Mouse (Mus musculus) gonadal fat pad, adult 2 months (tissue): ENCODE data around the gene Gm42517. TPM values are rescaled to one million over a fixed set of nuclear protein-coding genes. Genes with fewer than 3 reads are reported as not detected.

Source experiments
- DNase-seq: peaks from one replicate; pipeline ENCODE4 v3.0.0-alpha.2; 2012; ENCODE audit warnings: low read depth
- polyA plus RNA-seq: library from polyadenylated mRNA; depleted of rRNA; stranded (reverse); fragments of >200 nt; gene quantifications from 2 replicates; pipeline ENCODE4 v1.2.3, GENCODE M21; 2012; rRNA removed

The Gm42517 gene
- polyA plus RNA-seq = 2.6 and 4.3 TPM in 2 replicates

DNA sequence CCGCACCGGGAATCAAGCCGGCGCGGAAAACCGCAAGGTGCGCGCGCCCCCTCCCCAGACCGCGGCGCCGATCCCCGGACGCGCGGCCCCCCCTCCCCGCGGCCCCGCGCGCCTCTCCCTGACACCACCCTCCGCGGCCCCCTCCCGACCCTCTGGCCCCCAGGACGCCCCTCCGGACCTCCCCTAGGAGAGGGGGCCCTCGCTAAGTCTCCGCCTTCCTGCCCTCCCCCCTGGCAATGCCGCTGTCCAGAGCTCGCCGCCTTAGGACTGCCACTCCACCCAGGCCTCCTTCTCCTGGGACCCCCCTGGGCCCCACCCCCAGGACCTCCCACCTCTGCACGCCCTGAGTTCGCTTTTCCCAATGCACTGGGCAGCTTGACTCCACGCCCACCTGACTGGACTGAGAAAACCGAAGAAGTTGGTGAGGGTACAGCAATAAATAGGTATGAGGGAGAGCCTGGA lies at the start of gene Gm42517:
Gene Gm42517 (minus strand): TSS at position 52 of the 462 bp plus-strand sequence.
- DNase-seq = no peak

- DNase-seq = no peak
These were observed 47.0 kb upstream of the Gm42517 start for GRCm38 (mm10) chr5:108414711-108415110.

GRCm38 (mm10) chr5:108406977-108407376 lies 39.3 kb upstream of the Gm42517 start:
- no peak for DNase-seq

DNA sequence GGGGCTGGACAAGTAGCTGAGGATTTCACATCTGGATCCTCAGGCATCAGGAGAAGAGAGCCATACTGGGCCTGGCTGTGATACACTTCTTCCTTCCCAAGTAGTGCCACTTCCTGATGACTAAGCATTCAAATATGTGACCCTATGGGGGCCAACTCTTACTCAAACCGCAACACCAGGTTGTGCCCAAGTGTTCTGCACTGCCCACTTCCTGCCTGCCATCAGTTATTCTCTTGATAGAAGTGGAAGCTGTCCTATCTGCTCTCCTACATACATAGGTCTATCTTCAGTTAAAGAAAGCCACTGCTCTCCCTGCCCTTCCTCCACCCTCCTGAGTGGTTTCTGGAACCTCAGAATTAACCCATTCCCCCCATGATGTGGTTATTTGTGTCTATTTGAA lies 37.7 kb upstream of the Gm42517 start:
- no peak for DNase-seq

- DNase-seq = no peak
These were observed 35.7 kb upstream of the Gm42517 start for GRCm38 (mm10) chr5:108403453-108403852.

GRCm38 (mm10) chr5:108389744-108390143 lies 22.0 kb upstream of the Gm42517 start:
- no peak for DNase-seq

GRCm38 (mm10) chr5:108388201-108388600 lies 20.5 kb upstream of the Gm42517 start, which contains the start of gene Pde6b:
Gene Pde6b (plus strand): TSS chr5:108388391.
- no peak for DNase-seq

DNA sequence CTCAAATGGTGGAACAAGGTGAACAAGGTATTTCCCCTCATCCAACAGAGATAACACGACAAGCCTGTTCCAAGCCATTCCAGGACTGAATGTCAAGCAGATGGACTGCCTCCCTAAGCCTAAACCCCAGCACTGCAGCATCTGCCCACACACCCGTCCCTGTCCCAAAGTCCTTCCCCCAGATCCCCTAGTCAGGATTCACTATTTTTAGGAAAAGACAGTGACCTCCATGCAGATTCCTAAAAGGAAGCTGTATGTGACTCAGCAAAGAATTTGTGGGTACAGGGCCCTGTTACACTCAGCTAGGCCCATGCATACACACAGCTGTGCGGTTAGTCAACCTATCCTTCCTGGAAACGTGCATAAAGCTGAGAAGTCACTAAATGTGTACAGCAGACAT lies 18.7 kb upstream of the Gm42517 start:
- DNase-seq = no peak

GRCm38 (mm10) chr5:108385632-108386031 lies 17.9 kb upstream of the Gm42517 start:
- no peak for DNase-seq

DNA sequence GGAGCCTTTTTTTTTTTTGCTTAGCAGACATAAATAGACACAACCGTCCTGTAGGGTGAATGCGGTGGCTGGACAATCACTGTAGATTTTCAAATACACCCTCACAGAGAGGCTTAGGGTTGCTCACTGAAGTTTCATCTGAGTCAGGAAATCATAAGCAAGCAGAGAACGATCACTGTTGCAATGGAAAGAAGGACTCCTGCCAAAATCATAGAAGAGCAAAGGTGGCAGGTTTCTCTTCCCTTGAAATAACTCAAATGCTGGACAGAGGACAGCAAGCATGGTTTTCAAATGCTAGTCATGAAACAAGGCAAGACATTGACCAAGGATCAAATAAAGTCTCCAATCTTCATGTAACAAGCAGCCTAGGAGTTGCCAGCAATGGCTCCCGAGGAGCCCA lies 10.6 kb upstream of the Gm42517 start:
- no peak for DNase-seq

GRCm38 (mm10) chr5:108376059-108376458 lies 8.3 kb upstream of the Gm42517 start:
- DNase-seq = no peak

DNA sequence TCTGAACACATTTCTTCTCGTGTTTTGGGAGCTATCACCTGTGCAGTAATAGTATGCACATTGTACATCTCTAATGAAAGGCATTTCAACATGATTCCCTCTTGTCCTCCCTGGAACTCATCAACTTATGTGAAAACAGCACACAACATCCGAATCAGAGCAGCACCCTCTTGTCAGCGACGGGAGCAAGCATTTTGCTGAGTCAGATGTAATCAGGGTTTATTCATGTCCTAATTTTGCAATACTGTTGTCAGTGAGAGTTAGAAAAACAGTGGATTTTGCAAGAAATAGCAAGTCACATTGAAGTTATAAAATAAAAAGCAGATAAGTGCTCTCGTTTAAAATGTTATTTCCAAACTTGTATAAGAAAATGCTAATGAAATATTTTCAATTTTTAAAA lies 6.4 kb upstream of the Gm42517 start:
- no peak for DNase-seq

DNA sequence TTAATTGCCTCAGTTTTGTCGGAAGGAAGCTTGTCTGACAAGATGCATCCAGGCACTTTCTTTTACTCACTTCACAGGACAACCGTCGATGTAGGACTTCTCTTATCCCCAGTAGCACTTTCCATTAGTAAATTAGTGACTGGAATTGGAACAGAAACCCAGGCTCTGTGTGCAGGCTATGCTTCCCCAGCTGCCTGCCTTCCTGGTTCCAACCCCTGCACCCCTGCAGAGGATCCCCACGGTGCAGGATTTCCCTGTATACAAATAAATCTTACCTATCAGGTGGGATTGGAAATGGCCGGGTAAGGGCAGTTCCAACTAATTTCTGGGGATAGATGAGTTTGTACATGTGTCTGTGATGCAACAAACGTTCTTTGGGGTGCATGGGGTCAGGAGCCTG lies 2.2 kb upstream of the Gm42517 start:
- DNase-seq = no peak

DNA sequence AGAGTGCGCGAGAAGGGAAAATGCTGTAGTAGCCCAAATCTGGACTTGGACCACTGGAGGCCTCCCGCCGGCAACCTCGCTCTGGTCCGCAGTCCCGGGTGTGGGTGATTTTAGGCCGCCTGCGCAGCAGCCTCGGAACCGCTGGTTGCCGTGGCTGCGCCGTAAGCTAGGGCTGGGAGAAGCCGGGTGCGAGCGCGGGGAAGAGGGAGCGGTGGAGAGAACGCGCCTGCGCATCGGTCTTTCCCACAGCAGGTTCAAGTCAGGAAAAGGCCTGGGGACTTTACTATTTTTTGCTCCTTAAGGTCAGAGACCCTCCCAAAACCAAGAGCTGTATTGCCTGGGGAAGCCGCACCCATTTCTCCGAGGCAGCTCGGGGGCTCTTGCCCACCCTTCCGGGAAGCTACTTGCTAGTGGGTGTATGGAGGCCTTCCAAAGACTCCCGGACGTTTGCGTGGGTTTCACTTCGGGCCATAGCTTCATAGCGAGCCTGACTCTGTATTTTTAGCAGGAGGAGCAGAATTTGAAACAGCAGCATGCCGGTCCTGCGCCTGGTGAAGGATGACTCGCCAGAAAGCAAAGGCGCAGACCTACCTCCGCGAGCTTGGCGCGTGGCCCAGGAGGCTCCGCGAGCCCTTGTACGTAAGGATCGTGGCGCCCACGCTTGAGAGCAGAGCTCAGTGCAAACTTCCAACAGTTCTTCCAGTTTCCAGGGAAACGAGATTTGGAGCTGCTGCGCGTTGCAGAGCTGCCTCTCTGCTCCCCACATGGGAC lies 1.3 kb upstream of the Gm42517 start:
- no peak for DNase-seq

DNA sequence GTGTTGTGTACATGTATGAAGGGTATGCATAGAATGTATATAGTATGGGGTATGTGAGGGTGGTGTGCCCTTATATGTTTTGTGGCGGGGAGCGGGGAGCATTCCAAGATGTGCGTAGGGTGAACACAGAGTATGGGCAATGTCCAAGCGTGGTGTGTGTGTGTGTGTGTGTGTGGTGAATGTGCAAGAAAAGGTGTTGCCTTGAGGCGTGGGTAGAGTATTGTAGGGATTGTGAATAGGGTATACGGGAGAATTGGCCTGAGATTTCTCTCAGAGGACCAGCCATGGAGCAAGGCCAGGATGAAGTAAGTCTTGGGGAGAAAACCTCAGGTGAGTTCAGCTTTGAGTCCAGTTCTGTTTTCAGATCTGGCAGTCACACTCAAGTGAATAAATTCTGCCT lies 724 bp upstream of the Gm42517 start:
- no peak for DNase-seq

DNA sequence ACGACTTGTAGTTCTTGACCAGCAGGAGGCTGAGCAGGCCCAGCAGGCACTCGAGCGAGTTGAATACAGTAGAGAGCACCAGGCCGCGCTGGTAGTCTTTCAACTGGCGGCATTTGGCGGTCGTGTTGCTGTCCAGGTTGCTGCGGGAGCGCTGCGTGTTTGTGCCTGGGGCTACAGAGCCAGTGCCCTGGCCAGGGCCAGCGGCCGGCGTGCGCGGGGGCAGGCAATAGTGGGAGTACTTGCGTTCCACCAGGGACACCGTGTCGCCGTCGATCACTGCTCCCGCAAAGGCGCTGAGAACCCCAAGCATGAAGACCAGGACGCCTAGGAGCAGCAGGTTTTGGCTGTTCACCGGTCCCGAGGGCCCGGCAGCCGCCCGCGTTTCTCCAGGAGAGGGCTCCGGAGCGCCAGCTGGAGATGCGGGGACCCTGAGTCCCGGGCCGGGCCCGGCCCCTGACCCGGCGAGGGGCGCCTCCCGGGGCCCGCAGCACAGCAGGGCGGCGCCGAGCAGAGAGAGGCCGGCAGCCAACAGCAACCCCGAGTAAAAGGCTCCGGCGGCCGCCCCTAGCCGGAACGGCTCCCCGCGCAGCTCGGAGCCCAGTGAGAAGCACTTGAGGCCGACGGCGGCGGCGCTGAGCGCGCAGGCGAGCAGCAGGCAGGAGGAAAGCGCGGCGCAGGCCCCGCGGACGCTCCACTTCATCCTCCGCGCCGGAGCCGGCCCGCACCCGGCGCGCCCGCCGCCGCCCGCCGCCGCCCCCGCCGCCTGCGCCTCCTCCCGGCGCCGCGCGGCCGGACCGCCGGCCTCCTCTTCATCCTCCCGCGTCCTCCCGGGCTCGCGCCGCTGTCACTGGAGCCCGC lies 509 bp downstream of the Gm42517 start:
- no peak for DNase-seq

DNA sequence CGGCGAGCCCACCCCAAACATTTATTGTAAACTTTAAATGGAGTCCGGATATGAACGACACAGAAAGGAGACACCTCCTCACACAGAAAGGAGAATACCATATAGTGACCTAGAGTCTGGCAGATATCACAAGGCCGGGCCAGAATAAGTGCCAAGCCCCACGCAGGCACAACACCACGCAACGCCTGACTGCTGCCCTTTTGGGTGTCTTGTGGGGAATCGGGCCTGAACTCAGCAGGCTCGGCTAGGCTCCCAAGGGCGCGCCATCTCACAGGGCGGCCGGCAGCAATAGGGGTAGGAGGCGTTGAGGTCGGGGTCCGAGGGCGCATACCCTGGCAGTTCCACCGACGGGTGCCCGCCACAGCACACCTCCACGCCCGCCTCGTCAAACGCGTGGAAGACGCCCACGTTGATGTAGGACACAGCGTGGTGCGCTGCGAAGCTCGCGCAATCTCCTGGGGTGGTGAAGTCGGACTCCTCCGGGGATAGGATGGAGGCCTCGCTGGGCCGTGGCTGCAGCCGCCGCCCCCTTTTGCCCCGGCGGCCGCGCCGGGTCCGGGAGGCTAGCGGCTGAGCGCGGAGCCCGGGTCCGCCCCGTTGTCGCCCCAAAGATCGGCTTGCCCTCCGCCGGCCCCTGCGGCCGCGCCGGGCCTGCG lies 1.3 kb downstream of the Gm42517 start:
- DNase-seq = no peak

GRCm38 (mm10) chr5:108362330-108362729 lies 5.4 kb downstream of the Gm42517 start:
- no peak for DNase-seq

- no peak for DNase-seq
These were observed 7.5 kb downstream of the Gm42517 start for GRCm38 (mm10) chr5:108360211-108360610.

DNA sequence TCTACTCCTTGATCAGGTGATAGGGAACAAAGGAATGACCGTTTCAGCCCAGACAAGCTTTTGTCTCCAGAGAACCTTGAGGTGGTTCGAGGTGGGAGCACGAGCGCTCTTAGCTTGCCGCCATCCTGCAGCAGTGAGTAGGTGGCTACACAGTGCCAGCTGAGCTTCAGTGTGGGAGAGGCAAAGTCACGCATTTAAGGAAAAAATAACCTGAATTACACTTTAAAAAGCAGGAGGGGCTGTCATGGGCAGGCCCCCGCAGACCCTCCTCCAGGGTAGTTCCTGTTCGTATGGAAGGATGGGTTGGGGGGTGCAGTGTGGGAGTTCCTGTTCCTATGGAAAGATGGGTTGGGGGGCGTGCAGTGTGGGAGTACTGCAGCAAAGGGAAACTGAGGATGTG lies 8.2 kb downstream of the Gm42517 start:
- DNase-seq = no peak

DNA sequence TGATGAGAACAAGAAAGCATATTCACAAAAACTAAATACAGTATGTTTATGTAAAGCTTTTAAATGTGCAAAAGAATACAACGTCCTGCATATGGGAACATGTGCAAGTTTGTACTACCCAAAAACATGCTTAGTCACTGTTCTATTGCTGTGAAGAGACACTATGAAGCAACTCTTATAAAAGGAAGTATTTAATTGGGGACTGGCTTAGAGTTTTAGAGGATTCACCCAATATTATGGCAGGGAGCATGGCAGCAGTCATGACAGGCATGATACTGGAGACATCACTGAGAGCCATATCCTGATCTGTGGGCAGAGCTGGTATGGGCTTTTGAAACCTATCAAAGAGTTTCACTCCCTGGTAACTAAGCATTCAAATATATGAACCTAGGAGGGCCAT lies 9.9 kb downstream of the Gm42517 start:
- no peak for DNase-seq

DNA sequence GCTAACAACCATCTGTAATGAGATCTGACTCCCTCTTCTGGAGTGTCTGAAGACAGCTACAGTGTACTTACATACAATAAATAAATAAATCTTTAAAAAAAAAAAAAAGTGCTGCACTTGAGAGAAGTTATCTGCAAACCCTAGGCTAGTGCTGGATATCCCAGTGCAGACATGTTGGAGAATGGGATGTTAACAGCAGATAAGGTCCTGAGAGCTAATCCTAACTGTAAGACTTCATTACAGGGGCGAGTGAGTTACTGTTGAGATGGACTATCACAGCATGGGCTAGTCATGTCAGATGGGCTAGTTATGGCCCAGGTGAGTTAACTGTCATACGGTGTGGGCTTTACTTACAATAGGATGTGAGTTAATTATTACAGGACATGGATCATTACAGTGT lies 13.7 kb downstream of the Gm42517 start:
- no peak for DNase-seq
